Mouse (Mus musculus) CH12.LX (cell line): Measurements from ENCODE around the gene Med22.
"Not testable (repeated sequence)": the region's sequence is repeated elsewhere in the genome, so short reads cannot be mapped to it uniquely, and the experiment has no call there.

ENCODE experiments used
- CTCF ChIP-seq, 2 experiments: IDR thresholded peaks in 1 of 2; conservative IDR thresholded peaks in 1 of 2; 2 replicates each; pipeline ENCODE4 v1.5.1; 2011 to 2012; ENCODE audit warnings: low read depth in 2 of 2, low read length in 2 of 2, improper control_type of control experiment in 1 of 2, inconsistent platforms in 1 of 2, mild to moderate bottlenecking in 1 of 2, moderate library complexity in 1 of 2
- JUN ChIP-seq: IDR thresholded peaks from 2 replicates; pipeline ENCODE4 v1.6.1; 2011; ENCODE audit warnings: low read depth, mild to moderate bottlenecking, low read length, improper control_type of control experiment, moderate library complexity; ENCODE audit not compliant: insufficient read depth
- POLR2A ChIP-seq: IDR thresholded peaks from 2 replicates; pipeline ENCODE4 v1.6.1; 2011; ENCODE audit warnings: low read depth, mild to moderate bottlenecking, improper control_type of control experiment, low read length
- USF2 ChIP-seq: conservative IDR thresholded peaks from 2 replicates; pipeline ENCODE4 v1.6.1; 2011; ENCODE audit warnings: low read depth, low read length, improper control_type of control experiment
- ZMIZ1 ChIP-seq: IDR thresholded peaks from 2 replicates; pipeline ENCODE4 v1.6.1; 2012; ENCODE audit warnings: low read depth, mild to moderate bottlenecking, inconsistent platforms, low read length, improper control_type of control experiment

DNA sequence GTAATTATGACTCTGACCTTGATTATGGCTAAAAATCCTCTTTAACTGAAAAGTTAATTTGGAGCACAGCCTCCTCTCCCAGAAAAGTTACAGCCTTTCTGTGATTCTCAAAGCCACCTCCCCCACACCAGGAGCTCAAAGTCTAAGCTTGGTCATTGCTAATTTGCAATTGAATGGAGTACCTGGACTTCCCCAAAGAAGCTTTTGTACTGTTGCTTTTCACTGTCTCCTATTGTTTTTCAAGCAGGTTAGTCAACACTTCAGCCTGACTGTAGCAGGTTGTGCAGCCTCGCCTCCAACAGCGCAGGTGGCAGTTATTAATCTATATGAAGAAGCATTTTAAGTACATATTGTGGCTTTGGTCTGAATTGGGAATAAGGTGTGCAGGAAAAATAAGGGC is 24.9 kb downstream of the Med22 start:
- TF ChIP-seq POLR2A; ZMIZ1; USF2; CTCF (conservative IDR thresholded peaks at IDR 0.05 in 1 of 2, IDR thresholded peaks at IDR 0.05 in 1 of 2; ENCODE audit: low read depth in 2 of 2, low read length in 2 of 2); JUN: not testable (repeated sequence)
